Comparison of ENCODE assay signal across 25 mouse cellular contexts in the genomic region with DNA sequence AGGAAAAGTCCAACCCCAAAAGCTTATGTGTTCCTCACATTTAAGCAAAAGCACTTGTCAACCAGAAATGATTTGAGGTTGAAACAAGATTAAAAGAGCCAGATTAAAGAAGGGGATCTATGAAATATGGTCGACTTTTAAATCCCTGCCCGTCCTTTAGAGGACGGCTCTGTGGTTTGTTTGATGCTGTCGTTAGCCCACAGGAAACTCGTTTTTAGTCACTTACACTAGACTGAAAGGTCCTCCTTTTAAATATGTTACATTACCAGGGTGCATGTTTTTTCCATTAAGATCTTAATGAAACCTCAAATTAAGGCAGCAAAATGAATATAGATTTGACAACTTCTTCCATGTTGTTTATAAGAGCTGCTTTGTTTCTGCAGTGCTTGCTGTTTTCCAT.
"Had no signal": no experiment of that assay in that cellular context is flagged by ENCODE, and none has a peak within 500 bp of the region (broad histone marks: within the 10 kb centered on the region; RNA-seq: fewer than 3 reads in every experiment).

No protein-coding gene starts in this region.

- H3K27me3 ChIP-seq: heart, embryonic 15.5 days; hindbrain, embryonic 13.5 days; hindbrain, embryonic 15.5 days; intestine, embryonic 15.5 days; limb, embryonic 13.5 days; limb, embryonic 15.5 days; liver, embryonic 12.5 days had no signal

- H3K36me3 ChIP-seq: heart, embryonic 13.5 days; heart, embryonic 15.5 days; hindbrain, embryonic 13.5 days; hindbrain, embryonic 15.5 days; intestine, embryonic 15.5 days; limb, embryonic 13.5 days; limb, embryonic 15.5 days; liver, embryonic 12.5 days had no signal

- H3K4me1 ChIP-seq: hindbrain, embryonic 13.5 days; hindbrain, embryonic 15.5 days; intestine, embryonic 15.5 days; limb, embryonic 15.5 days had no signal

- H3K9ac ChIP-seq: heart, embryonic 13.5 days; heart, embryonic 15.5 days; hindbrain, embryonic 13.5 days; hindbrain, embryonic 15.5 days; intestine, embryonic 15.5 days; limb, embryonic 13.5 days; limb, embryonic 15.5 days; liver, embryonic 12.5 days; liver, embryonic 14.5 days had no signal

- H3K9me3 ChIP-seq: heart, embryonic 13.5 days; heart, embryonic 15.5 days; hindbrain, embryonic 13.5 days; hindbrain, embryonic 15.5 days; intestine, embryonic 15.5 days; limb, embryonic 13.5 days; limb, embryonic 15.5 days; liver, embryonic 12.5 days had no signal

- H3K4me2 ChIP-seq: heart, embryonic 11.5 days; heart, embryonic 13.5 days; heart, embryonic 15.5 days; hindbrain, embryonic 13.5 days; hindbrain, embryonic 15.5 days; intestine, embryonic 15.5 days; limb, embryonic 13.5 days; limb, embryonic 15.5 days; liver, embryonic 12.5 days had no signal

- H3K4me3 ChIP-seq: heart, embryonic 13.5 days; heart, embryonic 15.5 days; hindbrain, embryonic 13.5 days; hindbrain, embryonic 15.5 days; intestine, embryonic 15.5 days; layer of hippocampus, adult 2 months; limb, embryonic 13.5 days; limb, embryonic 15.5 days; liver, embryonic 12.5 days had no signal

- ATAC-seq: hindbrain, postnatal 0 days; inflammation-experienced regulatory T-cells, adult 6 months; intestine, embryonic 15.5 days; intestine, postnatal 0 days; liver, embryonic 12.5 days had no signal

- H3K27ac ChIP-seq: heart, embryonic 13.5 days; heart, embryonic 15.5 days; hindbrain, embryonic 13.5 days; hindbrain, embryonic 15.5 days; hindbrain, postnatal 0 days; intestine, embryonic 15.5 days; limb, embryonic 13.5 days; limb, embryonic 15.5 days; liver, embryonic 12.5 days; liver, embryonic 14.5 days had no signal

- DNase-seq: gastrocnemius, postnatal 10 days; gastrocnemius, postnatal 25 days; heart, adult 18-20 months; heart, postnatal 14 days; heart, postnatal 36 days; kidney, adult 18-20 months; kidney, adult 8-10 months; kidney, postnatal 14 days; kidney, postnatal 4 days; left cerebral cortex, postnatal 4 days; lung, adult 18-20 months had no signal
